In the genomic region with DNA sequence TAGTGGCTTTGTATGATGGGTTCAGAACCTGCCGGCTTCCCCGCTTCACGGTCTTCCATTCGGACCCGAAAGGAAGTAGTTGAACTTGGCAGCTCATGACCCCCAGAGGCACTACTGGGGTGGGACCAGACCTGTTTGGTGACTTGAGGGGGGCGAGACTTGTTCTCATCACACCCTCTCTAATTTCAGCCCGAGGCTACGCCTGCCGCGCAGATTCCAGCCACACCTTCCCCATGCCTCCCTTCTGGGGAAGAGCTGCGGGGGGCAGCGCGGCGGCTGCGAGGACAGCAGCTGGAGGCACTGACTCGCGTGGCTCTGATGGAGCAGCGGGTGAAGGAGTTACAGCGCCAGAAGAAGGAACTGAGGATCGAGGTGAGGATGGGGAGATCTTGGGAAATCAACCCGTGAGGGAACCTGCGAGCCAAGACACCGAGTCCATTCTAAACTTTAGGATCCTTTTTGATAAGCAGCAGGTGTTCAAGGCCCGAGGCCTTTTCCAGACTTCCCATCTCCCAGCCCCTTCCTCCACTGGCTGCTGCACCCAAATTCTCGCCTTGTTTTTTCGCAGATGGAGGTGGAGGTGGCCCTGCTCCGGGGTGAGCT, we compare ENCODE assay signal across 9 mouse cellular contexts. TPM values are rescaled to one million over a fixed set of nuclear protein-coding genes. Genes with fewer than 3 reads are reported as not detected.
DNase-seq lines count a peak whose midpoint lies in the region; ATAC-seq and TF ChIP-seq lines count a peak whose summit lies in the region.
"Had no signal": no experiment of that assay in that cellular context is flagged by ENCODE, and none has a peak within 500 bp of the region (broad histone marks: within the 10 kb centered on the region; RNA-seq: fewer than 3 reads in every experiment).

No protein-coding gene starts in this region.

- H3K9ac ChIP-seq in heart, embryonic 12.5 days = no peak overlapping the region; the same call in 1 of the 2 replicates
- no peak overlapping the region for H3K9ac ChIP-seq in hindbrain, embryonic 12.5 days
- H3K9ac ChIP-seq in midbrain, embryonic 12.5 days (replicated peaks) = no peak overlapping the region

- no peak for TF ChIP-seq CTCF in layer of hippocampus, adult 2 months (conservative IDR thresholded peaks at IDR 0.05)

- ATAC-seq in heart, embryonic 12.5 days (ENCODE audit: insufficient number of reproducible peaks, low FRiP score) = no peak
- no peak for ATAC-seq in hindbrain, embryonic 12.5 days (ENCODE audit: low FRiP score)
- no peak for ATAC-seq in midbrain, embryonic 12.5 days (ENCODE audit: low FRiP score, low read depth)

- H3K27ac ChIP-seq in heart, embryonic 12.5 days (ENCODE audit: poor library complexity, severe bottlenecking) = no peak overlapping the region
- no peak overlapping the region for H3K27ac ChIP-seq in hindbrain, embryonic 12.5 days
- no peak overlapping the region for H3K27ac ChIP-seq in midbrain, embryonic 12.5 days (replicated peaks)
- H3K27ac ChIP-seq in layer of hippocampus, adult 2 months = no peak overlapping the region

- H3K4me2 ChIP-seq in heart, embryonic 12.5 days = peak overlapping the region; percentile 46
- peak overlapping the region; percentile 33 for H3K4me2 ChIP-seq in hindbrain, embryonic 12.5 days (replicated peaks)
- peak overlapping the region; percentile 21 for H3K4me2 ChIP-seq in midbrain, embryonic 12.5 days (replicated peaks)

- H3K27me3 ChIP-seq in heart, embryonic 12.5 days (replicated peaks) = peaks cover 68% of the 10 kb centered on the region
- H3K27me3 ChIP-seq in hindbrain, embryonic 12.5 days = peaks cover 57% of the 10 kb centered on the region
- H3K27me3 ChIP-seq in midbrain, embryonic 12.5 days = peaks cover 59% of the 10 kb centered on the region

- peaks cover 4% of the 10 kb centered on the region; the same call in 1 of the 2 replicates for H3K9me3 ChIP-seq in heart, embryonic 12.5 days (replicated peaks)
- no peaks in the 10 kb centered on the region for H3K9me3 ChIP-seq in hindbrain, embryonic 12.5 days (replicated peaks)
- H3K9me3 ChIP-seq in midbrain, embryonic 12.5 days = no peaks in the 10 kb centered on the region

- H3K36me3 ChIP-seq in heart, embryonic 12.5 days = no peaks in the 10 kb centered on the region
- H3K36me3 ChIP-seq in hindbrain, embryonic 12.5 days = no peaks in the 10 kb centered on the region
- H3K36me3 ChIP-seq in midbrain, embryonic 12.5 days = no peaks in the 10 kb centered on the region

- 4% methylated on average over 27 of the region's 27 CpGs for WGBS in heart, embryonic 12.5 days
- WGBS in hindbrain, embryonic 12.5 days = 3% methylated on average over 27 of the region's 27 CpGs
- 2% methylated on average over 27 of the region's 27 CpGs for WGBS in midbrain, embryonic 12.5 days

- DNase-seq in heart, postnatal 36 days = no peak
- DNase-seq in R1 (ENCODE audit: low read depth, low spot score) = peak; percentile 68
- no peak for DNase-seq in layer of hippocampus, adult 2 months (ENCODE audit: low spot score in 2 of 2)
- DNase-seq in layer of hippocampus, adult 11-12 months (ENCODE audit: low spot score) = no peak
- DNase-seq in left cerebral cortex, adult 18-20 months (ENCODE audit: low spot score in 2 of 2) = no peak

- H3K4me1 ChIP-seq in heart, embryonic 12.5 days (replicated peaks) = peaks cover 23% of the 10 kb centered on the region
- H3K4me1 ChIP-seq in hindbrain, embryonic 12.5 days = peaks cover 20% of the 10 kb centered on the region
- H3K4me1 ChIP-seq in midbrain, embryonic 12.5 days = peaks cover 21% of the 10 kb centered on the region

- peak overlapping the region; percentile 21 for H3K4me3 ChIP-seq in heart, embryonic 12.5 days
- peak overlapping the region; percentile 2; the same call in 1 of the 2 replicates for H3K4me3 ChIP-seq in hindbrain, embryonic 12.5 days
- peak overlapping the region; percentile 13; the same call in 1 of the 2 replicates for H3K4me3 ChIP-seq in midbrain, embryonic 12.5 days
- H3K4me3 ChIP-seq in layer of hippocampus, adult 2 months = no peak overlapping the region

- intact Hi-C loops in heart, postnatal 36 days (cut with DNase I) = no loop called here

RNA-seq across cellular contexts. Expression of a gene that starts 1.8 kb away (rescaled TPM):
- not detected in 2 replicates for polyA plus RNA-seq in heart, embryonic 12.5 days (2016; fragmentation: Nextera tagmentation; extraction: Ambion mirVana)
- under 1 TPM; 0.36 to 0.89 TPM for total RNA-seq in heart, postnatal 36 days (2021)
- 0.09 TPM in 1 of 2 replicates, not detected in the other for polyA plus RNA-seq in hindbrain, embryonic 12.5 days (2016; fragmentation: Nextera tagmentation; extraction: Ambion mirVana)
- not detected in 2 replicates for polyA plus RNA-seq in midbrain, embryonic 12.5 days (2016; fragmentation: Nextera tagmentation; extraction: Ambion mirVana)
- total RNA-seq in layer of hippocampus, adult 2 months (2021) = under 1 TPM in 1 of 2 experiments, not detected in 1; 0.22 TPM
- total RNA-seq in left cerebral cortex, adult 18-20 months (2021) = under 1 TPM in 1 of 2 experiments, not detected in 1; 0.21 TPM

RNA-seq across cellular contexts. Expression of a gene that starts 23.9 kb away (rescaled TPM):
- 0.10 and 0.15 TPM in 2 replicates for polyA plus RNA-seq in heart, embryonic 12.5 days (2016; fragmentation: Nextera tagmentation; extraction: Ambion mirVana)
- total RNA-seq in heart, postnatal 36 days (2021) = not detected
- polyA plus RNA-seq in hindbrain, embryonic 12.5 days (2016; fragmentation: Nextera tagmentation; extraction: Ambion mirVana) = 1.3 and 1.5 TPM in 2 replicates
- 0.68 and 0.73 TPM in 2 replicates for polyA plus RNA-seq in midbrain, embryonic 12.5 days (2016; fragmentation: Nextera tagmentation; extraction: Ambion mirVana)
- total RNA-seq in layer of hippocampus, adult 2 months (2021) = under 1 TPM; 0.51 to 0.56 TPM
- under 1 TPM in 1 of 2 experiments, not detected in 1; 0.21 TPM for total RNA-seq in left cerebral cortex, adult 18-20 months (2021)
- total RNA-seq: hematopoietic stem cell, adult 5-6 weeks had no signal

RNA-seq across cellular contexts. Expression of a gene that starts 25.0 kb away (rescaled TPM):
- 0.69 and 1.1 TPM in 2 replicates for polyA plus RNA-seq in heart, embryonic 12.5 days (2016; fragmentation: Nextera tagmentation; extraction: Ambion mirVana)
- under 1 TPM; 0.08 to 0.11 TPM for total RNA-seq in heart, postnatal 36 days (2021)
- polyA plus RNA-seq in hindbrain, embryonic 12.5 days (2016; fragmentation: Nextera tagmentation; extraction: Ambion mirVana) = 5.1 and 5.5 TPM in 2 replicates
- 3.1 and 3.7 TPM in 2 replicates for polyA plus RNA-seq in midbrain, embryonic 12.5 days (2016; fragmentation: Nextera tagmentation; extraction: Ambion mirVana)
- total RNA-seq in layer of hippocampus, adult 2 months (2021) = 1 to 10 TPM; 5.2 to 6.7 TPM
- 1 to 10 TPM; 6.9 to 7.3 TPM for total RNA-seq in left cerebral cortex, adult 18-20 months (2021)
- total RNA-seq: hematopoietic stem cell, adult 5-6 weeks had no signal

RNA-seq across cellular contexts. Expression of a gene that starts 25.1 kb away (rescaled TPM):
- 17.6 and 19.2 TPM in 2 replicates for polyA plus RNA-seq in heart, embryonic 12.5 days (2016; fragmentation: Nextera tagmentation; extraction: Ambion mirVana)
- total RNA-seq in heart, postnatal 36 days (2021) = 10 to 100 TPM; 52.9 to 56.5 TPM
- 14.2 and 15.4 TPM in 2 replicates for polyA plus RNA-seq in hindbrain, embryonic 12.5 days (2016; fragmentation: Nextera tagmentation; extraction: Ambion mirVana)
- polyA plus RNA-seq in midbrain, embryonic 12.5 days (2016; fragmentation: Nextera tagmentation; extraction: Ambion mirVana) = 13.7 and 14.8 TPM in 2 replicates
- 10 to 100 TPM; 10.1 to 11.0 TPM for total RNA-seq in layer of hippocampus, adult 2 months (2021)
- total RNA-seq in left cerebral cortex, adult 18-20 months (2021) = 10 to 100 TPM; 15.4 to 18.2 TPM

Comparison
In these comparisons a context has a peak if more than half of its experiments do, and no peak if none do; other contexts are left out.
1. RNA of a gene that starts 25.0 kb away (total RNA-seq): 6.9 to 7.3 TPM in left cerebral cortex, adult 18-20 months and 5.2 to 6.7 TPM in layer of hippocampus, adult 2 months; 0.08 to 0.11 TPM in heart, postnatal 36 days; every median in the first group is over 4 times any median in the second.
2. Peak in every context shown above with its lines, with median percentiles within 50 percentile points of each other: H3K4me2 ChIP-seq.